Comparison of ENCODE assay signal across 18 mouse cellular contexts in genomic region chr1:135839065-135839464, GRCm38 (mm10). TPM values are rescaled to one million over a fixed set of nuclear protein-coding genes. Genes with fewer than 3 reads are reported as not detected.
"Had no signal": no experiment of that assay in that cellular context is flagged by ENCODE, and none has a peak within 500 bp of the region (broad histone marks: within the 10 kb centered on the region; RNA-seq: fewer than 3 reads in every experiment).

No protein-coding gene starts in this region.

- H3K9me3 ChIP-seq: limb, embryonic 12.5 days; limb, embryonic 15.5 days; megakaryocyte, embryonic 14.5 days; midbrain, embryonic 10.5 days; midbrain, embryonic 15.5 days; neural tube, embryonic 13.5 days had no signal

- DNase-seq: kidney, postnatal 14 days; kidney, postnatal 4 days; left cerebral cortex, postnatal 4 days; liver, postnatal 0 days; lung, embryonic 14.5 days; lung, postnatal 36 days; thymus, adult 18-20 months; thymus, postnatal 36 days had no signal

- H3K9ac ChIP-seq: limb, embryonic 12.5 days; limb, embryonic 15.5 days; liver, embryonic 14.5 days; liver, postnatal 0 days; lung, embryonic 14.5 days; midbrain, embryonic 15.5 days; neural tube, embryonic 13.5 days had no signal

- H3K4me3 ChIP-seq: limb, embryonic 12.5 days; limb, embryonic 15.5 days; megakaryocyte, embryonic 14.5 days; midbrain, embryonic 10.5 days; midbrain, embryonic 15.5 days; neural tube, embryonic 13.5 days had no signal

- H3K36me3 ChIP-seq: limb, embryonic 12.5 days; limb, embryonic 15.5 days; midbrain, embryonic 10.5 days; midbrain, embryonic 15.5 days; neural tube, embryonic 13.5 days had no signal

- H3K27ac ChIP-seq: limb, embryonic 12.5 days; limb, embryonic 15.5 days; liver, embryonic 14.5 days; midbrain, embryonic 10.5 days; midbrain, embryonic 15.5 days; neural tube, embryonic 13.5 days had no signal

- H3K4me1 ChIP-seq: midbrain, embryonic 15.5 days had no signal

- H3K27me3 ChIP-seq: limb, embryonic 12.5 days; limb, embryonic 15.5 days; midbrain, embryonic 15.5 days; neural tube, embryonic 13.5 days had no signal

- H3K4me2 ChIP-seq: limb, embryonic 12.5 days; limb, embryonic 15.5 days; liver, embryonic 11.5 days; lung, embryonic 14.5 days; midbrain, embryonic 15.5 days; neural tube, embryonic 13.5 days had no signal

- ATAC-seq: liver, postnatal 0 days; lung, postnatal 0 days; midbrain, embryonic 15.5 days had no signal

RNA-seq across cellular contexts. Expression of gene Tnnt2, which starts 2.9 kb away (rescaled TPM):
- total RNA-seq: neutrophil, adult 5-6 weeks had no signal

RNA-seq across cellular contexts. Expression of gene Tnni1, which starts 59.8 kb away (rescaled TPM):
- total RNA-seq: left cerebral cortex, postnatal 4 days; neutrophil, adult 5-6 weeks had no signal
